8 mouse cellular contexts compared by ENCODE assay signal in the genomic region with DNA sequence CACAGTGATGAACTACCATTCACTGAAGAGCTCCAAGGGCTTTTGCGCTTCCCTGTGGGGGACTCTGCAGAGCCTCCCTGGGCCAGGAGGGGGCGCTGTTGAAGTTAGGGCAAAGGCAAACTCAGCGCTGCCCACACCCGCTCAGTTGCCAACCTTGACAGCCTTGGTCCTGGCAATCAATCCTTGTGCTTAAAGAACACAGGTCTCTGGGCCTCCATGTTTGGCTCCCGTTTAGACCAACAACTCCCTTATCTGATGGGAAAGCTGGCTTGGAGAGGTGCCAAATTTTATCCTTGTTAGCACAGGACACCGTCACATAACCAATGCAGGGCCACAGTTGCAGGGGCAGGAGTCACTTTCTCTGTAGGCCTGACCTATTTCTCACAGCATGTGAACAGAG. TPM values are rescaled to one million over a fixed set of nuclear protein-coding genes. Genes with fewer than 3 reads are reported as not detected.
DNase-seq lines count a peak whose midpoint lies in the region; ATAC-seq and TF ChIP-seq lines count a peak whose summit lies in the region.

No protein-coding gene starts in this region.

- H3K9me3 ChIP-seq in lung, postnatal 0 days (ENCODE audit: low read length), result no peaks in the 10 kb centered on the region

- H3K27me3 ChIP-seq in lung, postnatal 0 days (replicated peaks; ENCODE audit: insufficient read depth, low read length), result peaks cover 26% of the 10 kb centered on the region

- no peak overlapping the region for H3K27ac ChIP-seq in lung, postnatal 0 days (ENCODE audit: low read length)

- H3K4me1 ChIP-seq in lung, postnatal 0 days (ENCODE audit: insufficient read depth, low read depth, low read length), result peaks cover 25% of the 10 kb centered on the region; the same call in 1 of the 2 replicates

- no peak for TF ChIP-seq EP300 in lung, postnatal 0 days (IDR thresholded peaks at IDR 0.05)

- no peaks in the 10 kb centered on the region for H3K36me3 ChIP-seq in lung, postnatal 0 days (ENCODE audit: insufficient read depth, low read length)

- DNase-seq in cerebellum, postnatal 10 days, result peak; percentile 54 to 61
- DNase-seq in cerebellum, adult 18-20 months, result no peak
- DNase-seq in 416B (ENCODE audit: low read depth), result peak; percentile 28
- DNase-seq in lung, postnatal 0 days (ENCODE audit: low spot score), result peak; percentile 56
- no peak for DNase-seq in urinary bladder, adult 18-20 months (ENCODE audit: low spot score in 2 of 2)
- no peak for DNase-seq in cerebellum, adult 11-12 months

- no peak overlapping the region for H3K9ac ChIP-seq in lung, postnatal 0 days (replicated peaks; ENCODE audit: low read depth)

- no peak overlapping the region for H3K4me3 ChIP-seq in lung, postnatal 0 days (ENCODE audit: low read depth, low read length)

- no peak overlapping the region for H3K4me2 ChIP-seq in lung, postnatal 0 days (replicated peaks; ENCODE audit: low read depth, low read length)

- 38% methylated on average over 6 of the region's 6 CpGs for WGBS in lung, postnatal 0 days

- peak; percentile 57 for TF ChIP-seq CTCF in lung, postnatal 0 days (IDR thresholded peaks at IDR 0.05)

- ATAC-seq in granulocyte monocyte progenitor cell, adult 5-6 weeks (replicated peaks; ENCODE audit: poor library complexity, severe bottlenecking), result 0 out of 2 replicates have a peak, but pooled peaks have one; percentile 21
- peak; percentile 5; the same call in 1 of the 2 replicates for ATAC-seq in lung, postnatal 0 days
- ATAC-seq in monocyte, adult 5-6 weeks (replicated peaks; ENCODE audit: insufficient number of reproducible peaks, low FRiP score, low TSS enrichment, poor library complexity, severe bottlenecking), result no peak

RNA-seq across cellular contexts. Expression of gene Gm45623, which starts 2.2 kb away (rescaled TPM):
- total RNA-seq in granulocyte monocyte progenitor cell, adult 5-6 weeks (2014; fragmentation: Nextera tagmentation), result not detected in 2 replicates
- not detected in 2 replicates for total RNA-seq in granulocyte monocyte progenitor cell, adult 5-6 weeks (2017)
- 0.44 and 0.55 TPM in 2 replicates for polyA plus RNA-seq in lung, postnatal 0 days (2015; fragmentation: Nextera tagmentation; extraction: Ambion mirVana)
- not detected in 3 replicates for total RNA-seq in monocyte, adult 5-6 weeks (2017)

RNA-seq across cellular contexts. Expression of gene Smad5, which starts 53.1 kb away (rescaled TPM):
- 45.7 and 52.0 TPM in 2 replicates for total RNA-seq in granulocyte monocyte progenitor cell, adult 5-6 weeks (2014; fragmentation: Nextera tagmentation)
- total RNA-seq in granulocyte monocyte progenitor cell, adult 5-6 weeks (2017), result 27.1 and 28.1 TPM in 2 replicates
- 16.6 and 16.9 TPM in 2 replicates for polyA plus RNA-seq in lung, postnatal 0 days (2015; fragmentation: Nextera tagmentation; extraction: Ambion mirVana)
- 19.5 to 20.2 TPM (median 19.5 TPM) in 3 replicates for total RNA-seq in monocyte, adult 5-6 weeks (2017)

Comparison
In these comparisons a context has a peak if more than half of its experiments do, and no peak if none do; other contexts are left out.
1. DNase-seq: peak in cerebellum, postnatal 10 days (2 of 2), 416B (single experiment) and lung, postnatal 0 days (single experiment); none in cerebellum, adult 18-20 months (0 of 2), urinary bladder, adult 18-20 months (0 of 2) and cerebellum, adult 11-12 months (single experiment).